Mouse (Mus musculus) heart, adult 2 months (tissue): ENCODE measurements around the gene Ankrd11. TPM values are rescaled to one million over a fixed set of nuclear protein-coding genes. Genes with fewer than 3 reads are reported as not detected.
A peak's percentile ranks its signal among the peaks of the same experiment; 100 is the strongest.

Source experiments
- DNase-seq, 2 experiments: peaks; one replicate each; pipeline ENCODE4 v3.0.0; 2021
- H3K27ac ChIP-seq: fragments of 200-600 bp; 2 replicates; pipeline ENCODE4 v1.8.1; 2022
- H3K27me3 ChIP-seq: fragments of 200-500 bp; 2 replicates; pipeline ENCODE4 v1.6.1; 2012; ENCODE audit warnings: mild to moderate bottlenecking, low read length, inconsistent platforms, mixed read lengths; ENCODE audit not compliant: control insufficient read depth, insufficient read depth
- H3K36me3 ChIP-seq: fragments of 200-500 bp; 2 replicates; pipeline ENCODE4 v1.6.1; 2012; ENCODE audit warnings: low read length, inconsistent platforms; ENCODE audit not compliant: control insufficient read depth, insufficient read depth
- H3K4me1 ChIP-seq: fragments of 200-500 bp; 2 replicates; pipeline ENCODE4 v1.6.1; 2011; ENCODE audit warnings: low read length; ENCODE audit not compliant: control insufficient read depth, insufficient read depth
- H3K4me3 ChIP-seq: fragments of 200-600 bp; 2 replicates; pipeline ENCODE4 v1.8.1; 2022
- H3K79me2 ChIP-seq: fragments of 200-500 bp; replicated peaks from 2 replicates; pipeline ENCODE4 v1.6.1; 2012; ENCODE audit warnings: mild to moderate bottlenecking, inconsistent platforms, low read length, moderate library complexity, mixed read lengths; ENCODE audit not compliant: control insufficient read depth, insufficient read depth
- H3K9ac ChIP-seq: fragments of 200-500 bp; 2 replicates; pipeline ENCODE4 v1.6.1; 2012; ENCODE audit warnings: low read depth, mild to moderate bottlenecking, control low read depth, inconsistent platforms, low read length, mixed read lengths
- CTCF ChIP-seq: fragments of 200-600 bp; IDR thresholded peaks from 2 replicates; pipeline ENCODE4 v1.8.1; 2022; ENCODE audit warnings: antibody characterized with exemption, mild to moderate bottlenecking, moderate library complexity
- EP300 ChIP-seq: fragments of 200-500 bp; IDR thresholded peaks from 2 replicates; pipeline ENCODE4 v1.6.1; 2011; ENCODE audit warnings: low read depth, low read length, control low read depth; ENCODE audit not compliant: insufficient read depth
- POLR2A ChIP-seq: fragments of 200-500 bp; IDR thresholded peaks from 2 replicates; pipeline ENCODE4 v1.6.1; 2011; ENCODE audit warnings: mild to moderate bottlenecking, low read depth, low read length, control low read depth; ENCODE audit not compliant: insufficient read depth
- WGBS: fragments of 180-500 bp; shearing (Covaris S2); methylation state at CpG from one replicate; pipeline ENCODE4 v1.1.7; 2018; 5-methylcytosine and 5-hydroxymethylcytosine counted together
- intact Hi-C: fragments of 180-260 bp; cut with DNase I; formaldehyde crosslinking; loops from one replicate; pipeline ENCODE4 v1.15.1; 2025
- polyA plus RNA-seq: library from polyadenylated mRNA; depleted of rRNA; stranded (reverse); fragments of >200 nt; gene quantifications from 2 replicates; pipeline ENCODE4 v1.2.3, GENCODE M21; 2012
- total RNA-seq, 2 experiments: library from RNA; stranded (reverse); gene quantifications; 2 replicates each; pipeline ENCODE4 v1.2.3; 2021

The Ankrd11 gene
- total and polyA plus RNA-seq, 3 experiments = 34.4 to 76.3 (median 68.0) TPM

GRCm38 (mm10) chr8:122925939-122926722 is 115.9 kb downstream of the Ankrd11 start:
- Histone ChIP-seq H3K27ac (peak overlapping the region; percentile 2; the same call in 1 of the 2 replicates), H3K9ac (no peak overlapping the region), H3K79me2 (peaks cover 16% of the 10 kb centered on the region), H3K27me3 (no peaks in the 10 kb centered on the region), H3K4me1 (peaks cover 37% of the 10 kb centered on the region), H3K4me3 (no peak overlapping the region), H3K36me3 (peaks cover 26% of the 10 kb centered on the region)
- intact Hi-C loops = no loop called here
- no peak for TF ChIP-seq POLR2A
- no peak for TF ChIP-seq CTCF
- TF ChIP-seq EP300 = no peak
- DNase-seq = no peak
- 68% methylated on average over 8 of the region's 8 CpGs for WGBS

DNA sequence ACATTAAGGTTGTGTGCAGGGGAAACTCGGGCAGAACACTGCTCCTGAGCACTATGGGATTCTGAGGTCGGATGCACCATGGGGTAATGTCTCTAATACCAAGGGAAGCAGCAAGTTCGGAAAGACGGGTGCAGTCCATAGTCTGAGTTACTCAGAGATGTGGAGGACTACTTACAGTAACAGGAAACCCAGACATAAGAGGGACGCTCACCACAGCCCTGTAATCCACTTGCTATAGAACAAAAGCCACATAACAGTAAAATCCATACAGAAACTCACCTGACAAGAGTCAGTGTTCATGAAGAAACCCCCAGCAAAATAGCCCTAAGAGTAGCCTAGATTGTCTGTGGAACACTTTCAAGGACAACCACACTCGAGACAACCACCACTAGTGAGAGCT is 118.0 kb downstream of the Ankrd11 start:
- Histone ChIP-seq H3K9ac (peak overlapping the region; percentile 13), H3K36me3 (peaks cover 21% of the 10 kb centered on the region), H3K27me3 (no peaks in the 10 kb centered on the region), H3K27ac (peak overlapping the region; percentile 78), H3K79me2 (peaks cover 14% of the 10 kb centered on the region), H3K4me1 (peaks cover 41% of the 10 kb centered on the region), H3K4me3 (no peak overlapping the region)
- intact Hi-C loops = no loop called here
- TF ChIP-seq CTCF = no peak
- no peak for TF ChIP-seq EP300
- TF ChIP-seq POLR2A = no peak
- 29% methylated on average over 6 of the region's 6 CpGs for WGBS
- no peak for DNase-seq

- peak overlapping the region; percentile 13 for H3K9ac ChIP-seq
- no peaks in the 10 kb centered on the region for H3K27me3 ChIP-seq
- no peak for TF ChIP-seq POLR2A
- no peak for TF ChIP-seq CTCF
- TF ChIP-seq EP300 = no peak
- peaks cover 14% of the 10 kb centered on the region for H3K79me2 ChIP-seq
- DNase-seq = no peak
- H3K4me3 ChIP-seq = no peak overlapping the region
- peaks cover 21% of the 10 kb centered on the region for H3K36me3 ChIP-seq
- WGBS = 27% methylated on average over 7 of the region's 7 CpGs
- intact Hi-C loops = no loop called here
- H3K27ac ChIP-seq = peak overlapping the region; percentile 78
- H3K4me1 ChIP-seq = peaks cover 40% of the 10 kb centered on the region
Measured at GRCm38 (mm10) chr8:122923431-122924090, 118.5 kb downstream of the Ankrd11 start.

DNA sequence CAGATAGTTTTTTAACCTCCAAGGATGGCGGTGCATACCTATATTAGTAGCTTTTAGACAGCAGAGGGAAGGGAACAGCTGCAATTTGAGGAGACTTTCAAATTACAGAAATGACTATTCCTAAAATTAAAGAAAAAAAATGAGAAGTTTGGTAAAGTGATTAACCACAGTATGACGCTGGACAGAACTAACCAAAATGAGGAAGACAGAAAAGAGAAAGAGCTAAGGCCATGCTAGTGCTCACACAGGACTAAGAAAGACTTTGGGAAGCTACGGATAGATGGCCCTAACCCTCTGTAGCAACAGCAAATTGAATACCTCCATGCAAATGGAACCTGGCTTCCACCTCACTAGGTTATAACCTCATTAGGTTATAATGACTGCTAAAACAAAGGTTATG is 119.1 kb downstream of the Ankrd11 start:
- TF ChIP-seq CTCF (no peak), POLR2A (no peak), EP300 (no peak)
- Histone ChIP-seq H3K27me3 (no peaks in the 10 kb centered on the region), H3K4me1 (peaks cover 39% of the 10 kb centered on the region), H3K27ac (peak overlapping the region; percentile 78), H3K36me3 (peaks cover 19% of the 10 kb centered on the region), H3K9ac (no peak overlapping the region), H3K4me3 (no peak overlapping the region), H3K79me2 (peaks cover 14% of the 10 kb centered on the region)
- no peak for DNase-seq
- 72% methylated on average over 3 of the region's 3 CpGs for WGBS
- intact Hi-C loops = no loop called here

GRCm38 (mm10) chr8:122920890-122921289 is 121.2 kb downstream of the Ankrd11 start:
- DNase-seq = no peak
- 74% methylated on average over 7 of the region's 7 CpGs for WGBS
- peaks cover 36% of the 10 kb centered on the region for H3K4me1 ChIP-seq
- TF ChIP-seq POLR2A (no peak), EP300 (no peak), CTCF (no peak)
- H3K27ac ChIP-seq = no peak overlapping the region
- intact Hi-C loops = no loop called here
- no peaks in the 10 kb centered on the region for H3K27me3 ChIP-seq
- H3K36me3 ChIP-seq = peaks cover 8% of the 10 kb centered on the region
- H3K9ac ChIP-seq = no peak overlapping the region
- peaks cover 11% of the 10 kb centered on the region for H3K79me2 ChIP-seq
- no peak overlapping the region for H3K4me3 ChIP-seq

- no peak for DNase-seq
- WGBS = 50% methylated on average over 7 of the region's 7 CpGs
- peaks cover 8% of the 10 kb centered on the region; the same call in 1 of the 2 replicates for H3K79me2 ChIP-seq
Measured at GRCm38 (mm10) chr8:122918438-122919107, 123.5 kb downstream of the Ankrd11 start.

More at GRCm38 (mm10) chr8:122918438-122919107, 123.5 kb downstream of the Ankrd11 start:
- Histone ChIP-seq H3K27ac (peak overlapping the region; percentile 81), H3K27me3 (no peaks in the 10 kb centered on the region), H3K36me3 (peaks cover 8% of the 10 kb centered on the region), H3K4me1 (peaks cover 28% of the 10 kb centered on the region), H3K4me3 (no peak overlapping the region), H3K9ac (no peak overlapping the region)
- TF ChIP-seq POLR2A = no peak
- no peak for TF ChIP-seq CTCF
- TF ChIP-seq EP300 = no peak
- intact Hi-C loops = no loop called here
